Mouse (Mus musculus): ENCODE results near the gene Slc1a3. TPM values are rescaled to one million over a fixed set of nuclear protein-coding genes. Genes with fewer than 3 reads are reported as not detected.
"Not testable (repeated sequence)": the region's sequence is repeated elsewhere in the genome, so short reads cannot be mapped to it uniquely, and the experiment has no call there.

Gene Slc1a3
- total RNA-seq, 4 experiments from 2014 or later, result 5.7 to 19.4 (median 16.8) TPM

DNA sequence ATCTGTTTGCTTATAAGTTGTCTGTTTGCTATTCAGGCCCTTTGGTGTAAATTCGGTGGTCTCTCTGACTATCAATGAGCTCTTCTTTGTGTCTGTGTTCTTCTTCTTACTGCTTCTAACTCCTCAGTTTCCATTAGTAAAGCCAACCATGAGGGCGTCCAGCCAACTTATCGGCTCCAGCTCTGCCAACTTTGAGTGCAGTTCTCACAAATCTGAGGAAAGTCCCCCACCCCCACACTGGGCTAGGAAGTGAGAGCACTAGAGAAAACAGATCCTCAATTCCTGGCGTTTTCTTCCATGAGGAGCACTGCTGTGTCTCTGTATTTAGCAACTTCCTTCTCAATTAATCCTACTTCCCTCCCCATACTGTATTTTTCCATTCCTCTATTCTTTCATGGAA, 4.4 kb downstream of the Slc1a3 start:
- no peak for DNase-seq

DNA sequence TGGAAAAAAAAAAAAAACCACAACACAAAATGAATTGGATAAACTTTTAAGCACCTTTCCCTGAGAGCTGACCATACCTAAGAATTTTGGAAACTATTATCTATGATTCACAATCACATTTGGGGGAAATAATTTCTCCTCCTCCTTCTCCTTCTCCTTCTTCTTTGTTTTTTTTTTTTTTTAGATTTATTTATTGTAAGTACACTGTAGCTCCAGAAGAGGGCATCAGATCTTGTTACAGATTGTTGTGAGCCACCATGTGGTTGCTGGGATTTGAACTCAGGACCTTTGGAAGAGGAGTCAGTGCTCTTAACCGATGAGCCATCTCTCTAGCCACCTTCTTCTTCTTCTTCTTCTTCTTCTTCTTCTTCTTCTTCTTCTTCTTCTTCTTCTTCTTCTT, 5.0 kb downstream of the Slc1a3 start:
- not testable (repeated sequence) for DNase-seq

DNA sequence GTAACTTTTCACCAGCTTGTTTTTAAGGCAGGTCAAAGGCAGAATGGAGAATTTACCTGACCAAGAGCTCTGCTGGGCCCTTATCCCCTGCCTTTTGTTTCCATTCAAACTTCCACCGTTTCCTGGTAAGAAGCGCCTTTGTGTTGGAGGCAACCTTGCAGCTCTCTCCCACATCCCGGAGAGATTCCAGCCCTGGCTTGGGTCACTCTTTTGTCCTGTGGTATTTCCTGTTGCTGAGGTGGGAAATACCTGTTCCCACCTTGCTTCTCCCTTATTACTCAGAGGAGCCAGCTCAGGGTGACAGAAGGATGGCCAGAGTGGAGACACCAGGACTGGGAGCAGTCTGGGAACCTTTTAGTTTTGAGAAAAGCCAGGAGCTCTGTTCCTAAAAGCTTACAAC, 12.6 kb downstream of the Slc1a3 start:
- no peak for DNase-seq

DNA sequence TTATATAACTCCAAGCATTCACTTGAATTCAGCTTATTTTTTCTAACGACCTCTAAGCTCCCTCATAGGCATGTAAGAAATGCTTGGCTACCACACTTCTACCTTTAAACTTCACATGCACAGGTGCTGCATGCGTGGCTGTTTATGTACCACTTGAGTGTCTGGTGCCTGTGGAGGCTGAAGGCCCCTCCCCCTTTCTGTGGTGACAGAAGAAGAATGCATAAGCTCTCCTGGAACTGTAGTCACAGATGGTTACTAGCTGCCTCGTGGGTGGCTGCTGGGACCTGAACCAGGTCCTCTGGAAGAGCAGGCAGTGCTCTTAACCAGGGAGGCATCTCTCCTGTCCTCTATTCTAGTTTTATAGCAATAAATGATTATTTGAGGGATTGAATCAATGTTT, 13.1 kb downstream of the Slc1a3 start:
- no peak for DNase-seq

DNA sequence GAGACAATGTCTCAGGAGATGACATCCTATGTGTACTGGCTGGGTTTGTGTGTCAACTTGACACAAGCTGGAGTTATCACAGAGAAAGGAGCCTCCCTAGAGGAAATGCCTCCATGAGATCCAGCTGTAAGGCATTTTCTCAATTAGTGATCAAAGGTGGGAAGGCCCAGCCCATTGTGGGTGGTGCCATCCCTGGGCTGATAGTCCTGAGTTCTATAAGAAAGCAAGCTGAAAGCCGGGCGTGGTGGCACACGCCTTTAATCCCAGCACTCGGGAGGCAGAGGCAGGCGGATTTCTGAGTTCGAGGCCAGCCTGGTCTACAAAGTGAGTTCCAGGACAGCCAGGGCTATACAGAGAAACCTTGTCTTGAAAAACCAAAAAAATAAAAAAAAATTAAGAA, 20.4 kb downstream of the Slc1a3 start:
- DNase-seq, result not testable (repeated sequence)

DNA sequence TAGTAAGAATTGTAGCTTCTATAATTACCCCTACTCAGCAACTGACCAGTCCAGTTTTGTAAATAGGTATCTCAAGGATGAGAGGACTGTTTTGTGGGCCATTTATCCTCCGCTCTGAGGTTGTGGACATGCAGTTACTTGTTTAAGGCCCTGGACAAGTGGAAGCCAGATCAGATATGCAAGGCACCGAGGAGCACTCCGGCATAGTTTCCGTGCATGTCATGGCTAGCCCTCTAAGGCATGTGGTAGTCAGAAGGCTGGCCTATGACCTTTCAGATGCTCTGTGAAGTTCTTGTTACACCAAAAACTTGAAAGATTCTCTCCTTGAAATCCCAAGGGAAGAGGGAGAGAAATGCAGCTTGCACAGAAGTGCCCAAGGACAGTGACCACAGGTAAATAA, 23.7 kb downstream of the Slc1a3 start:
- DNase-seq, result no peak

DNA sequence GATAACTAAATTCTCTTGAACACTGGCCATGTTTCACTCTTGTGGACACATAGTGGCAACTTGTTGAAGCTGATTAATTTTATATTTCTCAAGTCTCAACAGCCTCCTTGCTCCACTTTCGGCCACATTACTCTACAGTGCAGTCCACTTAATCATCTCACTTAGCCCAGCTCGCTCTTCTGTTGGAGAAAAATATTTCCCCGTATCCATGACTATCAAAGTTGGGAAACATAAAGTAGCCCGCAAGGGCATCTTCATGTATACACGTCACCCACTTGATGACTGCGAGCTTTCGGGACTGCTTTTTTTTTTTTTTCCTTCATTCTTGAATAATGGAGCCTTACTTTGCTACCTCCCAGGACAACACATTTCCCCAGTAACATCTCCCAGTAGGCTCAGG, 25.1 kb downstream of the Slc1a3 start:
- DNase-seq, result no peak

DNA sequence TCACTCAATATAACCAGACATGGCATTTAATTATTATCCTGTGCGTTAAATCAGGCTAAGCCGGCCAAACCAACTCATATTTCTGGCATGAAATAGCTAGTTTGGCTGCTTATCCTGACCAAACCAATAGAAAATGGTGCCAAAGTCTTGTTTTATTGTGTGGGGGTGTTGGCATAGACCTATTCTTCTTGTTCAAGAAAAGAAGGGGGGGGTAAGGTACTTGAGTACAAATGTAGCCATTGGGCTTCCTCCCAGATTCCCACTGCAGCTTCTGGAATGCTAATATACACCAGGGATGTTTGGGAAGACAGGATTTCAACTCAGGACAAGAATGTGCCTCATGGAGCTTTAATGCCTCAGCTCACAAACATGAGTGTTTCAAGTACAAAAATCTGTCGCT, 26.3 kb downstream of the Slc1a3 start:
- DNase-seq, result no peak

DNA sequence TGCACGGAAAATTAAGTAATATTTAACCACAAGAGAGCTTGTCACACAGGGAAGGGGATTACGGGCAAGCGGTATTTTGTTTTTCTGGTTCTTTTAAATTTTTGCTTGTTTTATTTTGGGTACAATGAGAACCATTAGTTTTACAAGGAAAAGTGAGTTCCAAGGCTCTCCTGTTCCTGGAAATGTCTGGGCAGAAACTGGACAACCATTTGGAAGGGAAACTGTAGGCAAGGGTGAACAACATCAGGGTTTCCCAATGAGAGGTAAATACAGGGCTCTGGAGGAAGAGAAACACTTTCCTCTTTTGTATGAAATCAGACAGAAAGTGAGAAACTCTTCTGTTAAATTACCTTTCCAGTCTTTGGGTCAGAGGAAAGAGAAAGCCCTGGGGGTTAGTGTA, 27.7 kb downstream of the Slc1a3 start:
- DNase-seq, result no peak

DNA sequence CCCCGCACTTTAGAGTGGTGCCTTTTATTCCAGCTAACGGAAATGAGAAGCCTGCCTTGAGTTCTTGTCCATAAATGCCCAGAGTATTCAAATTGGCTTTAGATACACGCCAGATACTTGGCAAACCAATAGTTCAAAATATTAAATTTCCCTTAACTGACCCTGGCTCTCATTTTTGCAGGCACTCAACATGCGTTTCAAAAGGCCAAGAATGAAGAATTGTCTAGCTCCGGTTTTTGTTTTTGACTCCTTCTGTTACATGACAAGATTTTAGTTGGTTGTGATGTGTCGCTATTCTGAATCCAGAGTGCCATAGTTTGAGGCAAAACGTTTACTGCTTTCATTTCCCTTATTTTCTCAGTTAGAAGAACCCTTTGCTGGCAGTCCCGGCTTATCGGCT, 28.1 kb downstream of the Slc1a3 start:
- no peak for DNase-seq

DNA sequence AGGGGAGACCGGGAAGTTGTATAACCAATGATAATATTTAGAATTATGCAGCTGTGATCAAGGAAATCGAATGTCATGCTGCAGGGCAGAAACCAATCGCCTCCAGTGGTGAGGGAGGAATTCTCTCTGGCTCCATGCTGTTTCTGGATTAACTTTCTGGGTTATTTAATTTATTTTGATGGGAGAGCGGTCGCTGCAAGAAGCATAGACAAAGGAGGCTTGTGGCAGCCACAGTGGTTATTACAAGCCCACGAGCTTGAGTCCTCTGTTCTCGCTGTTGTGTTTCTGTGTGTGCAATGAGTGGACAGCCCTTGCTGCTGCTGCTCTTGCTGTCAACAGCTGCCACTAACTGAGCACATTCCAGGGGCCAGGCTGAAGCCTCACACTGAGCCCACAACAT, 28.6 kb downstream of the Slc1a3 start:
- DNase-seq, result no peak

DNA sequence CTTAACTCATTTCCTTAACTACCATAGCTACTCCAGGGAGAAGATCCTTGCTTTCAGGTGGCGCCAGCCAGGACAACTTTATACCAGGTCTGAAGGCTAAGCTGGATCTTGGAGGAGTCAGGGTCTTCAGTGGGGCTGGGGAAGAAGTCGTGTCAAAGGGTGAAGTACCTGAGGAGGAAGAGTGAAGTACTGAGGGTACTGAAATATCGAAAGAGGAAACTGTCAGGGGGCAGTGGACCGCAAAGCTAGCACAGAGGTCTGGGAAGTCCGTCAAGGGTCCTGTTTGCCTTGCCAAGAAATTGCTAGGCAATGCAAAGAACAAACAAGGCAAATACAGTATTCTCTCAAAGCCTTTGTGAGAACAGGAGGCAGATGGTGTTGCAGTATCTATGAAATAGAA, 29.6 kb downstream of the Slc1a3 start:
- DNase-seq, result no peak

DNA sequence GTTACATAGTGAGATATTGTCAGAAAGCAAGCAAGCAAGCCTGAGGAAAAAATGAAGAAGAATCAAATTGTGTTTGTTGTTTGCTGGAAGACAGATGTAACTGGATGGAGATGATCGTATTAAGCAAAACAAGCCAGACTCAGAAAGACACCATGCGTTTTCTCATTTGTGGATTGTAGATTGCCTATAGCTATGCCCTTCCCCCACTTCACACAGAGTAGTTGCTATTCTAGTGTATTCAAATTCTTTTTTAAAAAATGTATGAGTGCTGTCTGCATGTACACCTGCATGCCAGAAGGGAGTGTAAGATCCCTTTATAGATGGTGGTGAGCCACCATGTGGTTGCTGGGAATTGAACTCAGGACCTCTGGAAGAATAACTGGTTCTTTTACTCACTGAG, 33.6 kb downstream of the Slc1a3 start:
- DNase-seq, result no peak

DNA sequence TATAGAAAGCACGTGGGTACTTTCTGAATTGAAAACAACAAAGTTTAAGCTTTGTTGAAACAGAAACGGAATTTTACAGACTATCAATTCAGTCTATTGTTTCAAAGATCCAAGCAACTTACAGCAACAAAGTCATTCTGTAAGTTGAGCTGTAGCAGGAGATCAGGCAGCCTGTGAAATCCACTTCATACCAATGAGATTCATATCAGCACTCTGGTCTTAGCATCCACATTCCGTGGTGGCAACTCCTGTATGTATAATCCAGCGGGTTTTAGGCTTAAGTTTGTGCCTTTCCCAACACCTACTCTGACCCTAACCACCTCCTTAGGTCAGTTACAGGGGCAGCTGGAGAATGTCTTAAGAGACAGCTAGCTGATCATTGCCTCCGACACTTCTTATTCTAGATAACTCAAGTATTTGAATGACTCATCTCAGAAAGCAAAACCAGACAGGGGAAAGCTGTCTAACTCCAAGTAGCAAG, 34.3 kb downstream of the Slc1a3 start:
- DNase-seq, result no peak

DNA sequence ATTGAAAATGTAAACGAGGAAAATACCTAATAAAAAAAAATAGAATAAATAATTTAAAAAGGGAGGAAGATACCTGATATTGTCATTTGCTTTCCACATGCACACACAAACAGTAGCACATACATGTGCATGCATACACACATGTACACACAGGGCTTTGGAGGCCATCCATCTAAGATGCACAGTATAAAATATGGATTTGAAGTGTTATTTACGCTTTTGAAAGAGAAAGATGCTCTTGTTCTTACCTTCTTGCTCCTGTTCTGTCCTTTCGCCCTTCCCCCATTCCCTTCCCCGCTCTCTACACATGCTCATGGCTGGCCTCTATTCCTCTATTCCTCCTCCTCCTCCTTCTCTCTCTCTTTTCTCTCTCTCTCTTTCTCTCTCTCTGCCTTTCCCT, 34.9 kb downstream of the Slc1a3 start:
- DNase-seq, result no peak

DNA sequence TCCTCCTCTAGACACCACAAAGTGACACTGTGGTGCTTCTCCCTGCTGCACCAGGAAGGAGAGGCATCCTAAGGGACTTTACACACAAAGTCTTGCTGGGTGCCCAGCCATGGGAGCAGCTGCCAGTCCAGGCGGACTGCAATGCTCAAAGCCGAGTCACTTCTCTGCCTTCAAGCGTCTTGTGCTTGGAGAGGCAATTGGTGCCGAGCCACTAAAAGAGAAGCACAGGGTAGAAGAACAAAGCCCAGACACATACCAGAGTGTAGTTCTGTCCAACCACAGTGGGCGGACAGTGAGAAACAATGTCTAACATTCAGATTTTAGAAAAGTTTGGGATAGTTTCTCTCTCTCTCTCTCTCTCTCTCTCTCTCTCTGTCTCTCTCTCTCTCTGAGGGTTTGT, 38.0 kb downstream of the Slc1a3 start:
- no peak for DNase-seq

DNA sequence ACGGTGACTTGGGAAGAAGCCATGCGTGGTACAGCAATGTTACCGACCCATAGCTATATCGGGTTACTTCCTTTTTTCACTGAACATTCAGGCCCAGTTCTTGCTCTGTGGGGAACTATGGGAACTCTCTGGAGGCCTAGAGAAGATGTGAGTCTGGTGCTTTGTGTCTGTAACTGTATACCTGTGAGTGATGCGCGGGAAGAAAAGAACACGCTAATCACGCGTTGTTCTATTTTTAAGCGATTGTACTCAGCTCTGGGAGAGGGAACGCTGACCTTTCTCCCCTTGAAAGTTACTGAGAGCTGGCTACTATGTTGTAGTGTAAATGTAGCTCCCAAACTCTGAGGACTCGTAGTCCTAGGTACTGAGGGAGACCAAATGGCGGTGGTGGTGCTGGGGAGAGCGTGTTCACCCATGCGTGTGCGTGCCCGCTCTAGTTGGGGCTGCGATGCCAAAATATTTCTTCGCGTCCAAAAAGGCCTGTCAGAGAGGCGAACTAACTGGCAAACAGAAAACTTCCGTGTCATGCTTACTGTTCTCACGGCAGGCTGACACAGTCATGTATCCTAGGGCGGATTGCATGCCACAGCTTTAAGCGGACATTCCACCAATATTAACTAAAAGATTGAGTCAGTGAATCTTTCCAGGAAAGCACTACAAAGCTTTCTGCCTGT, 42.6 kb downstream of the Slc1a3 start:
- DNase-seq, result no peak

DNA sequence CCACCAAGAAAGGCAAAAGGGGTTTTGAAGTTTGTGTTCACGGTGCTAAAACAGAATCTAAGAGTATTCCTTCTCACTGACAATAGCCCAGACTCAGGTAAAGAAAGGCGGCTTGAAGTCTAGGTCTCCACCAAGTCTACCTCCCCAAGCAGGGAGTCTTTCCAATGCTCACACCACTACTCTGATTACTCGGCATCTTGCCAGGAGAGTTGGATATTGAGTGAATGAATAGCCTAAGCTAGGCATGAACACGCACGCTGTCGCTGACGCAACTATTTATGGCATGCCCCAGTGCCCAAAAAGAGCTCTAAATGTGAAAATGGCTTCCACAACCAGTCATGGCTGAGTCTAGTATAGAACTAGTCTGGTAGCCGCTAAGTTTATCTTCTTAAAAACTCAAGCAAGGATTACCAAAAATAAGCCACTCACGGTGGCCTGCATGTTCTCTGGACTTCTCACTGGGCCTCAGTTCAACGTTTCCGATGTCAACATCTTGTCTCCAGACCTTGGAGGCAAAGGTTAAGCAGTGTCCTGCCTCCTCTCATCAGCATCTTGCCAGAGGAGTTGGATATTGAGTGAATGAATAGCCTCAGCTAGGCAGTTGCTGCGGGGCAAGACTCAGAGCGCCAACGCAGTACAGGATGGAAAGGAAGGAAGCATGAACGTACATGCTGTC, 44.8 kb downstream of the Slc1a3 start:
- no peak for DNase-seq

DNA sequence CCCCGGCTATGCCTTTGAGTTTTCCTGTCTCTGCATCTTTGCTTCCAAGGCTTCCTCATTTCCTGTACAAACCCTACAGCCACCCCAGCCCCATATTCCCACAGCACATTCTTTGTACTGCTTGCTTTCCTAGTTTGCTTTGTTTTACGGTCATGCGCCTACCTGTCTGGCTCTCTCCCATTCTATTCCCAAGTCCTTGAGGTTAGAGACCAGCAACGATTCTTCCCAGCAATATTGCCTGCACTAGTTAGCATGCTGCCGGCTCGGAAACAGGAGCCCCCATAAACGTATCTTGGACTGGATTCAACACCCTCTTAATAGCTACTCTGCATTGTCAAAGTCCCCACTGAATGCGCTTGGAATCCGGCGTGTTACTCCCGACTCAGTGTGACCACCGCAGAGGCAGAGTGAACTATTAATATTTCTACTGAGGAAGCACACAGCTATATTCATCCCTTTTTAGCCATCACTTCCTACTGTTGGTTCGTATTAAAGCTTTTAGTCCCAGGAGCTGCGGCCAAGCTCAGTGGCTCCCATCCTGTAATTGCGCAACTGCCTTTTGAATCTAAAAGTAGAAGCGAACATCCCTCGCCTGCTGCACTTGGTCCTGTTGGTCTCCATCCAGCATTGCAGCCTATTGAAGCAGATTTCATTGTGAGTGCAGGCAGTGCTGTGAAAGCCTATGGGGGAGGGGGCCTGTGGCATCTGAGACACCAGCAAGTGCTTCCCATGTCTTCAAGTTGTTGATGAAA, 47.0 kb downstream of the Slc1a3 start:
- peak; percentile 12 for DNase-seq

DNA sequence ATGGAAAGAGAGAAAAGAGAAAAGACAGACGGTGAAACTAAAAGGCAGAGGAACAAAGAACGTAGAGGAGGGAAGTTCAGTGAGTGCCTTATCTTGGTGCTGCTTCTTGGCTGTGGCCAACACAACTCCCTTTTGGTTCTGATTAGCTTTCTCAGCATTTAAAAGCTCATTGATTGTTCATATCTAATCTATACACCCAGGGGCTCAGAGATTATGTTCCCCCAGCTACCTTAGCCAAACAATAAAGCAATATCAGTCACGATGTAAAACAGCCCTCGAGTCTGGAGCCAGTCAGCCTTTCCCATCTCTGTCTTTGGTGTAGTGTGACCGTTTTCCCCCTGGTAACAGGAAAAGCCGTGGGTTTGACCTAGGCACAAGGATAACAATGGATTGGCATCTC, 48.7 kb downstream of the Slc1a3 start:
- DNase-seq, result no peak

DNA sequence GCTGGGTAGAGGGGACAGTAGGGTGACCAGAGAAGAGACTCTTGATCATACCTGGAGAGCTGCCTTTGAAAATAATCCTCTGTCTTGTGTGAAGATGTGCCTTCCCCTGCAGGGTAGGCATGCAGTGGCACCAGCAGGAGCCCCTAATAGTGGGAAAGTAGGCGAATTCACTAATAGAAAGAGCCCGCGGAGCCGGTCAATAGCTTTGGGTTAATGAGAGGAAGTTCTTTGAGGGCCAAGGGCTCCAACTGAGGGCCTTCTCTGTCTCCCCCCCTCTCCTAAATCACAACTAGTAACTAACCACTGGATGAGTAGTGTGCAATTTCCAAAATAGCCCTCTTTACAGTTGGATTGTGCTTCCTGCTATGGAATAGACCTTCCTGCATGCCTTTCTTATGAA, 50.6 kb downstream of the Slc1a3 start:
- DNase-seq, result no peak

DNA sequence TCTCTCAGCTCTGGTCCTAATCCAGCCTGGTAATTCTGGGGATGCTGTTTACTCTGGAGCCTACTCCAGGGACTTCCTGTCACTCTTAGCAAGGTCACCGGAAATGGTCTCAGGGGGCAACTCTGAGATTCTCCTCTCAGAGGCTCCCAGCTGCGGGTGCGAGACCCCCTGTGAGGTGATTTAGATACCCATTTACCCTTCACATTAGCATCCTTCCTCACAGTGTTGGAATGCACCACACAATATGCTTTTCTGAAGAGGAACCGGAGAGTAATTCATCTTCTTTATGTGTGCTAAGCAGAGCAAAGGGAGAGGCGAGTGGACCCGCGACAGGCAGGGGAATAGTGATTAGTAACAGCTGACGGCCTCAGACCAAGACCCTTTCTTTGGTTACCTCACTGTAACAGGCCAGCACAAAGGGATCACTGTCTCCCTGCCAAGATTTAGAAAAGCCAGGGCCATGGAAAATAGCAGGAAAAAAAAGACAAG, 51.0 kb downstream of the Slc1a3 start:
- DNase-seq, result no peak

Measured in adrenal gland, adult 8-10 months (tissue).